Mouse (Mus musculus) limb, embryonic 15.5 days (tissue): ENCODE data around the gene Snx8. TPM values are rescaled to one million over a fixed set of nuclear protein-coding genes. Genes with fewer than 3 reads are reported as not detected.

Experiments
- microRNA-seq: library from miRNA; unstranded; fragments of <30 nt; microRNA quantifications from one replicate; pipeline ENCODE4, GENCODE M21; 2016
- polyA plus RNA-seq: library from polyadenylated mRNA; unstranded; fragments of >200 nt; fragmentation: Nextera tagmentation; extraction: Ambion mirVana; gene quantifications from 2 replicates; pipeline ENCODE4 v1.2.1, GENCODE M21; 2015

Gene Snx8
- polyA plus RNA-seq, 1 experiment from 2014 or later = 23.8 TPM

Small RNA genes within 50 kb of the gene (microRNA-seq; reads per million reads assigned to microRNA genes)
- gene Mir7038 = not detected

Other genes starting within 250 kb of the Snx8 start
- gene Mad1l1, start 67.7 kb downstream of the Snx8 start, polyA plus RNA-seq = 42.9 and 44.7 TPM in 2 replicates
- gene Nudt1, start 67.6 kb downstream of the Snx8 start, polyA plus RNA-seq = 34.6 and 37.4 TPM in 2 replicates
- 19.6 and 20.2 TPM in 2 replicates for gene Mrm2, start 57.4 kb downstream of the Snx8 start, polyA plus RNA-seq
- gene Eif3b, start 30.1 kb upstream of the Snx8 start, polyA plus RNA-seq = 94.2 and 104 TPM in 2 replicates
- not detected in 2 replicates for gene Gm4869, start 56.4 kb upstream of the Snx8 start, polyA plus RNA-seq
- gene Chst12, start 116.3 kb upstream of the Snx8 start, polyA plus RNA-seq = 28.3 and 36.3 TPM in 2 replicates
- 0.31 TPM in 1 of 2 replicates, not detected in the other for gene Grifin, start 175.8 kb upstream of the Snx8 start, polyA plus RNA-seq
- 16.9 and 19.7 TPM in 2 replicates for gene Lfng, start 218.1 kb upstream of the Snx8 start, polyA plus RNA-seq